Mouse (Mus musculus): ENCODE measurements around the gene Gm4133. TPM values are rescaled to one million over a fixed set of nuclear protein-coding genes. Genes with fewer than 3 reads are reported as not detected.
"Not testable (repeated sequence)": the region's sequence is repeated elsewhere in the genome, so short reads cannot be mapped to it uniquely, and the experiment has no call there.

The Gm4133 gene
- polyA plus RNA-seq (2015; fragmentation: Nextera tagmentation; extraction: Ambion mirVana) = not detected in 2 replicates

DNA sequence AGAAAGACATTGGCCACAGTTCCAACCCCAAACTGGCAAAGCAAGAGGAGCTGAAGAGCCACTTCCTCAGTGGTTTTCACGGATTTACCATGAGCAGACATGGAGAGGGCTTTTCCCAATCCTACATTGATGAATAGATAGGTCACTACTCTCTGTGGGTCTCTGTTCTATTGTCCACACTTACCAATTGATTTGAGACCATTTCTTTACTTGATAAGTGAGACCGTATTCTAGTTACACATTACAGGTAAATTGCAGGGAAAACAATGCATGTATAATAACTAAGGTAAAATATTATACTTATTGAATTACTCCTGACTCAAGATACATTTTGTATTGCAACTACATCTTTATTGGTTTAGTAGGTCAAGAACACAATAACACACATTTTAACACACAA, at the start of gene Gm4133:
TSS of gene Gm4133 (minus strand) at position 101 of the 400 bp plus-strand sequence.
- H3K9me3 ChIP-seq (ENCODE audit: control insufficient read depth, low read length); H3K36me3 ChIP-seq (ENCODE audit: control insufficient read depth, insufficient read depth, low read length); H3K4me2 ChIP-seq (ENCODE audit: low read depth, low read length); H3K4me3 ChIP-seq (ENCODE audit: low read length); H3K27me3 ChIP-seq (replicated peaks; ENCODE audit: control insufficient read depth, insufficient read depth, low read length); H3K27ac ChIP-seq (ENCODE audit: low read length); H3K9ac ChIP-seq (ENCODE audit: low read depth, low read length); H3K4me1 ChIP-seq (ENCODE audit: control insufficient read depth, insufficient read depth, low read length); ATAC-seq: not testable (repeated sequence)
- WGBS = no CpG with 5 or more reads among the region's 2 CpGs

- no CpG with 5 or more reads among the region's 1 CpGs for WGBS
- H3K27me3 ChIP-seq (replicated peaks; ENCODE audit: control insufficient read depth, insufficient read depth, low read length); ATAC-seq; H3K9ac ChIP-seq (ENCODE audit: low read depth, low read length); H3K4me3 ChIP-seq (ENCODE audit: low read length); H3K4me1 ChIP-seq (ENCODE audit: control insufficient read depth, insufficient read depth, low read length); H3K4me2 ChIP-seq (ENCODE audit: low read depth, low read length); H3K27ac ChIP-seq (ENCODE audit: low read length); H3K9me3 ChIP-seq (ENCODE audit: control insufficient read depth, low read length); H3K36me3 ChIP-seq (ENCODE audit: control insufficient read depth, insufficient read depth, low read length): not testable (repeated sequence)
Observed at GRCm38 (mm10) chr7:20375310-20375709, 41.4 kb upstream of the Gm4133 start, which contains the start of gene Gm5728. TSS of gene Gm5728 (minus strand) at chr7:20375410.

Other genes starting within 250 kb of the Gm4133 start
- not detected in 2 replicates for gene Vmn1r91, start 234.4 kb downstream of the Gm4133 start, polyA plus RNA-seq (2015; fragmentation: Nextera tagmentation; extraction: Ambion mirVana)
- gene Gm16442, start 211.5 kb downstream of the Gm4133 start, polyA plus RNA-seq (2015; fragmentation: Nextera tagmentation; extraction: Ambion mirVana) = not detected in 2 replicates
- gene Vmn1r93, start 195.0 kb downstream of the Gm4133 start, polyA plus RNA-seq (2015; fragmentation: Nextera tagmentation; extraction: Ambion mirVana) = not detected in 2 replicates
- gene Vmn1r94, start 165.7 kb downstream of the Gm4133 start, polyA plus RNA-seq (2015; fragmentation: Nextera tagmentation; extraction: Ambion mirVana) = not detected in 2 replicates
- gene Vmn1r95, start 140.4 kb downstream of the Gm4133 start, polyA plus RNA-seq (2015; fragmentation: Nextera tagmentation; extraction: Ambion mirVana) = not detected in 2 replicates
- gene Gm6164, start 128.5 kb downstream of the Gm4133 start, polyA plus RNA-seq (2015; fragmentation: Nextera tagmentation; extraction: Ambion mirVana) = not detected in 2 replicates
- gene Gm4498, start 100.2 kb downstream of the Gm4133 start, polyA plus RNA-seq (2015; fragmentation: Nextera tagmentation; extraction: Ambion mirVana) = not detected in 2 replicates
- gene Gm5890, start 71.2 kb downstream of the Gm4133 start, polyA plus RNA-seq (2015; fragmentation: Nextera tagmentation; extraction: Ambion mirVana) = not detected in 2 replicates
- not detected in 2 replicates for gene Gm5728, start 41.3 kb upstream of the Gm4133 start, polyA plus RNA-seq (2015; fragmentation: Nextera tagmentation; extraction: Ambion mirVana)
- not detected in 2 replicates for gene Vmn1r100, start 83.9 kb upstream of the Gm4133 start, polyA plus RNA-seq (2015; fragmentation: Nextera tagmentation; extraction: Ambion mirVana)
- gene Vmn1r101, start 108.5 kb upstream of the Gm4133 start, polyA plus RNA-seq (2015; fragmentation: Nextera tagmentation; extraction: Ambion mirVana) = not detected in 2 replicates
- gene Gm10670, start 140.9 kb upstream of the Gm4133 start, polyA plus RNA-seq (2015; fragmentation: Nextera tagmentation; extraction: Ambion mirVana) = not detected in 2 replicates
- gene Vmn1r103, start 176.5 kb upstream of the Gm4133 start, polyA plus RNA-seq (2015; fragmentation: Nextera tagmentation; extraction: Ambion mirVana) = not detected in 2 replicates
- gene Vmn1r104, start 199.8 kb upstream of the Gm4133 start, polyA plus RNA-seq (2015; fragmentation: Nextera tagmentation; extraction: Ambion mirVana) = not detected in 2 replicates
- gene Gm5726, start 211.7 kb upstream of the Gm4133 start, polyA plus RNA-seq (2015; fragmentation: Nextera tagmentation; extraction: Ambion mirVana) = not detected in 2 replicates
- gene Gm4141, start 242.2 kb upstream of the Gm4133 start, polyA plus RNA-seq (2015; fragmentation: Nextera tagmentation; extraction: Ambion mirVana) = not detected in 2 replicates

Measured in intestine, embryonic 16.5 days (tissue).